41 mouse cellular contexts compared by ENCODE assay signal in the genomic region with DNA sequence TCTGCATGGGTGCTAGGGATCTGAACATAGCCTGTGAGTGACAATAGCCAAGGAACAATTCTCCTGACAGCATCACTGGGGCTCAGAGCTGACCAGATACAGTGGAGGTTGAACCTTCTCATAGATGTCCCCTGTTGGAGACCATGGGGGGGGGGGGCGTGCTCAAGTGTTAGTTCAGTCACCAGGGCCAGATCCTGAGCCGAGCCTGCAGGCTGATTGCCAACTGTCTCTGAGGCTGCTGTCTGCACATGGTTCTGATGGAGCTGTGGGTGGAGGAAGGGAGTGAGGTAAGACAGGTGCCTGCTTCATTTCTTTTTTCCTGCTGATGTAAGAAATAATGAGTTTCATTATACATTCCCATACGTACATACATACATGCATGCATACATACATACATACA. TPM values are rescaled to one million over a fixed set of nuclear protein-coding genes. Genes with fewer than 3 reads are reported as not detected.
"Had no signal": no experiment of that assay in that cellular context is flagged by ENCODE, and none has a peak within 500 bp of the region (broad histone marks: within the 10 kb centered on the region; RNA-seq: fewer than 3 reads in every experiment).

No protein-coding gene starts in this region.

- H3K27me3 ChIP-seq: heart, embryonic 13.5 days; heart, embryonic 15.5 days; limb, embryonic 13.5 days; limb, embryonic 15.5 days had no signal

- H3K36me3 ChIP-seq: heart, embryonic 10.5 days; heart, embryonic 13.5 days; heart, embryonic 15.5 days; hindbrain, embryonic 13.5 days; hindbrain, embryonic 15.5 days; kidney, embryonic 15.5 days; limb, embryonic 13.5 days; limb, embryonic 15.5 days; liver, embryonic 12.5 days had no signal

- H3K27ac ChIP-seq: heart, embryonic 10.5 days; heart, embryonic 13.5 days; heart, embryonic 15.5 days; hindbrain, embryonic 13.5 days; hindbrain, embryonic 15.5 days; hindbrain, postnatal 0 days; kidney, embryonic 15.5 days; kidney, postnatal 0 days; limb, embryonic 13.5 days; limb, embryonic 15.5 days; liver, embryonic 12.5 days; liver, embryonic 14.5 days had no signal

- H3K4me1 ChIP-seq: liver, embryonic 12.5 days had no signal

- ATAC-seq: hindbrain, postnatal 0 days; intestine, embryonic 16.5 days; liver, embryonic 12.5 days had no signal

- H3K4me3 ChIP-seq: heart, embryonic 10.5 days; heart, embryonic 13.5 days; heart, embryonic 15.5 days; hindbrain, embryonic 13.5 days; hindbrain, embryonic 15.5 days; kidney, embryonic 15.5 days; limb, embryonic 13.5 days; limb, embryonic 15.5 days; liver, embryonic 12.5 days had no signal

- H3K9ac ChIP-seq: heart, embryonic 13.5 days; heart, embryonic 15.5 days; hindbrain, embryonic 13.5 days; hindbrain, embryonic 15.5 days; kidney, embryonic 15.5 days; limb, embryonic 13.5 days; limb, embryonic 15.5 days; liver, embryonic 12.5 days; liver, embryonic 14.5 days had no signal

- H3K4me2 ChIP-seq: heart, embryonic 13.5 days; heart, embryonic 15.5 days; hindbrain, embryonic 13.5 days; hindbrain, embryonic 15.5 days; kidney, embryonic 15.5 days; limb, embryonic 13.5 days; limb, embryonic 15.5 days; liver, embryonic 12.5 days had no signal

- H3K9me3 ChIP-seq: heart, embryonic 10.5 days; heart, embryonic 15.5 days; hindbrain, embryonic 13.5 days; hindbrain, embryonic 15.5 days; kidney, embryonic 15.5 days; limb, embryonic 13.5 days; limb, embryonic 15.5 days; liver, embryonic 12.5 days had no signal

- DNase-seq: gastrocnemius, postnatal 14 days; gastrocnemius, postnatal 36 days; heart, adult 18-20 months; heart, postnatal 14 days; heart, postnatal 36 days; kidney, adult 11 months; kidney, adult 2 months; kidney, adult 9 months; kidney, postnatal 36 days; layer of hippocampus, adult 9-11 months; layer of hippocampus, postnatal 36 days had no signal

RNA-seq across cellular contexts. Expression of a gene that starts 5.3 kb away (rescaled TPM):
- total RNA-seq: hematopoietic stem cell, adult 5-6 weeks had no signal

RNA-seq across cellular contexts. Expression of a gene that starts 51.9 kb away (rescaled TPM):
- total RNA-seq: gastrocnemius, adult 18-20 months; gastrocnemius, adult 8-10 months; gastrocnemius, postnatal 14 days; gastrocnemius, postnatal 36 days; heart, adult 18-20 months; heart, adult 8-10 months; heart, postnatal 14 days; heart, postnatal 36 days; hematopoietic stem cell, adult 5-6 weeks; hindbrain, postnatal 0 days; layer of hippocampus, adult 18-20 months; layer of hippocampus, adult 8-10 months; layer of hippocampus, postnatal 14 days; layer of hippocampus, postnatal 36 days; left cerebral cortex, adult 18-20 months; left cerebral cortex, postnatal 14 days; left cerebral cortex, postnatal 36 days; liver, adult 2 months had no signal
- polyA plus RNA-seq: heart, embryonic 10.5 days; heart, embryonic 13.5 days; heart, embryonic 15.5 days; heart, postnatal 0 days; hindbrain, embryonic 11.5 days; hindbrain, embryonic 13.5 days; hindbrain, embryonic 15.5 days; hindbrain, postnatal 0 days; intestine, embryonic 14.5 days; intestine, embryonic 16.5 days; kidney, adult 2 months; kidney, embryonic 15.5 days; kidney, postnatal 0 days; large intestine, adult 2 months; limb, embryonic 11.5 days; limb, embryonic 13.5 days; limb, embryonic 15.5 days; liver, adult 2 months; liver, embryonic 12.5 days; liver, embryonic 14.5 days; liver, embryonic 16.5 days had no signal
